Mouse (Mus musculus) left cerebral cortex, adult 18-20 months (tissue): ENCODE measurements at regions not wholly inside any gene's neighbourhood (a gene's known extent, or its start where the extent isn't known, plus 50 kb on each side); places are given as distances from the start of the nearest gene placed in this dataset.

Source experiments
- DNase-seq, 2 experiments: peaks; one replicate each; pipeline ENCODE4 v3.0.0; 2021 to 2022; ENCODE audit warnings: low spot score in 2 of 2, mixed read lengths in 1 of 2

GRCm38 (mm10) chr17:65015731-65016130 is 179.9 kb upstream of the 4930583I09Rik start:
- DNase-seq, result peak; percentile 28 to 30

- DNase-seq, result no peak
These were observed 178.8 kb upstream of the 4930583I09Rik start for GRCm38 (mm10) chr17:65014682-65015081.

DNA sequence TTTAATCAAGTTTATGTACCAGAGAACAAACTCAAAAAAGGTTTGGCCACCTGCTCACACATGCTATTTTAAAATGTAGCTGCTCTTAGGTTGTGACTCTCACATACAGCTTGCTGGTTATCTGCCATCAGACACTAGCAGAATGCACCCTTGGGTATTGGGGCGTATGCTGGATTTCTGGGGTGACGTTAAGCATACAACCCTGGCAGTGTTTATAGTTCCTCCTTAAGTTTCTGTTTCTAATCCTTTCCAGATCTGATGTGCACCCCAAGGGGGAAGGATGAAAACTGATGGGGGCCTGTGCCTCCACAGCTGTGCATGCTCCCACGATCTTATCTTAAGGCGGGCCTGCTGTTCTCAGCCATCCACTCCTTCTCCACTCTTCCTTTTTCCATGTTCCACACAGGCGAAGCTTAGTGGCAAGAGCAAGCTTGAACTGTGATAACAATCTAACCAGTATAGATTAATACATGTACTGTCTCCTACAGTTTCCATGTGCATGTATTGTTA is 164.8 kb upstream of the 4930583I09Rik start:
- DNase-seq, result no peak

GRCm38 (mm10) chr17:64994483-64994882 is 158.6 kb upstream of the 4930583I09Rik start:
- DNase-seq, result no peak

- no peak for DNase-seq
These were observed 155.4 kb upstream of the 4930583I09Rik start for GRCm38 (mm10) chr17:64991262-64991661.

DNA sequence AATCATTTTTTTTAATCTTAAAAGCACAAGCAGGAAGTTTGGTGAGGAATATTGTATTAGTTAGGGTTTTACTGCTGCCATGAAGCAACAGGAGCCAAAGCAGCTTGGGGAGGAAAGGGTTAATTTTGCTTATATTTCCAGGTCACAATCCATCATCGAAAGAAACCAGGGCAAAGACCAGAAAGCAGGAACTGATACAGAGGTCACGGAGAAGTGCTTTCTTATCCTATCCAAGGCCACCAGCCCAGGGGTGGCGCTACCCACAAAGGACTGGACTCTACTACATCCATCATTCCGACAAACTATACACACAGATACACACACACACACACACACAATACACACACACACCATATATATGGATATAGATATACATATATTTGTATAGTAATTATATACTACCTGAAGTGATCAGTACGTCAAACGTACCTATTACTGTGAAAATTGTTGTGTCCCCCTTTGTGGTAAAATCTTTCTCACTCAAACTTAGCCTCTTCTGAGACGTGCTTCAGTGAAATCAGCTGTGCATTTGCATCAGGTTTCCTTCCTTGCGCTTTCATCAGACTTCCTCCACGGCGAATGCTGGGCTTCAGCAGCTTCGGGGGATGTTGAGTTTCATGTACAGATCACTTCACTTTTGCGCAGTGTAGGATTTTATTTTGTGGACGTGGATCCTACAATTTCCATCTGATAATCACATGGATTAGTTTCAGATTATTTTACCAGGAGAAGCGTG is 148.6 kb upstream of the 4930583I09Rik start:
- DNase-seq, result no peak

DNA sequence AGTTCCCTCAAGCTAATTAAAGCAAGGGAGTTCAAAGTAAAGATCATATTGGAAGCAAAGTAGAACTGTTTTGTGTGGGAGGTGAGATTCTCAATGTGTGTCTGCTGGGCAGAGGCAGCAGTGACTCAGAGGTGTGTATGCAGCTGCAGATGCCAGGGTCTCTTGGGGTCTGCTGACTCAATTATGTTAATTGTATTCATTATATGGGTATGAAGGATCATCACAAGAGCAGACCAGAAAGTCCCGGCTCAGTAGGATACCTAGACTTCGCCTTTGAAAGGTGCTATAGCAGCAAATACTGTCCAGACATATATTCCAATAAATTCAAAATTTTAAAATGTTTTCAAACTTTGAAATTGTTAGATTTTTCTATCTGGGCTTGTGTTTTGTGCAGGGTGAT is 147.6 kb upstream of the 4930583I09Rik start:
- no peak for DNase-seq

DNA sequence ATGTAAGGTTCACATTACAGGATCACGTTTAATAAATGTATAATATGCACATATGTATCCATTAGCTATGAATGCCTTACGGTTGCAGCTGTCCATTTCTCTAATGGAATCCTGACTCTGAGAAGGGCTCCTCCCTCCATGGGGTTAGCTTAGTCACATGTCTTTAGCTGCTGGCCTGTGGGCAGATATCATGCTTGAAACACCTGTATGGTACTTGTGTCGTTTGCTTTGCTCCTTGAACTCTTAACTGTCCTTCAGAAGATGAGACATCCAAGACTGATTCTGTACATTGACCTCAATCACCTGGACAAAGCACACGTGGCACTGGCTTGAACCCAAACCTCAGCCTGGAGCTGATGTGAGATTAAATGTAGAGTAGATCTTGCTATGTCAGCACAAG is 128.3 kb upstream of the 4930583I09Rik start:
- DNase-seq, result no peak

DNA sequence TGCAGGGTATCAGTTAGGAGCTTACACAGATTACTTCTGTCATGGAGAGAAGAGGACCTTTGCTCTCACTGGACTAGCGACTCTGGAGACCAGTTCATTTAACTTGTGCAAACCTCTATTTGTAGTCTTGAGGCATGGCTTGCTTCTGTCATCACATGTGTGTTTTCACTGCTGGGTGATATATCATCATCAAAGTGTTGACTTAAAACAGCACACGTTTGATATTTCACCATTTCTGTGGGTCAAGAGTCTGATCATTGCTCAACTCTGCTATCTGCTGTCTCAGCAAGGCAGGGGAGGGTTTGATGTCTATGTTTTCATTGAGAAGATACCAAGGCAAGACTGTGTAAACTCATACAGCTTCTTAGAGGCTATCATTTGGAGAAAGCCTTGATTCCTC is 126.0 kb upstream of the 4930583I09Rik start:
- no peak for DNase-seq

- DNase-seq, result no peak
These were observed 121.6 kb upstream of the 4930583I09Rik start for GRCm38 (mm10) chr17:64957495-64957894.

DNA sequence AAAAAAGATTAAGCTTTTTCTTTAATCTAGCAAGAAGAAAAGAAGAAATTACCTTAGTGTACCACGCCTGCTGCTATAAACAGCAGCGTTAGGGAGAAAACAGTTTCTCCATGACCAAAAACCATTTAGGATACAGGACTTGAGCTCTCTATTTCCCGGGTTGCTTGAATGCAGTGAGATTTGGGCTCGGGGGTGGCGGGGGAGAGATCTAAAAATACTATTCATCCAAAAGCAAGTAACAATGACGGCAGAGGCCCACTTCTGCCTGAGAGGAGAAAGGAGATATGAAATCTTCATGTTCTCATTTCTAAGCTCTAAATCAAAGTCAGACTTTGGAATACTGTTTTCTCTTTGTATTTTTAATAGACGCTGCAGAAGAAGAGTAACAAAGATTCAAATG is 120.6 kb upstream of the 4930583I09Rik start:
- peak; percentile 24 to 44 for DNase-seq

GRCm38 (mm10) chr17:64953275-64953674 is 117.4 kb upstream of the 4930583I09Rik start:
- DNase-seq, result no peak

GRCm38 (mm10) chr17:64951625-64951940 is 115.7 kb upstream of the 4930583I09Rik start:
- DNase-seq, result peak in 1 of 2 experiments; percentile 20

- no peak for DNase-seq
These were observed 115.1 kb upstream of the 4930583I09Rik start for GRCm38 (mm10) chr17:64950802-64951624.

- no peak for DNase-seq
These were observed 107.3 kb upstream of the 4930583I09Rik start for GRCm38 (mm10) chr17:64943213-64943612.

DNA sequence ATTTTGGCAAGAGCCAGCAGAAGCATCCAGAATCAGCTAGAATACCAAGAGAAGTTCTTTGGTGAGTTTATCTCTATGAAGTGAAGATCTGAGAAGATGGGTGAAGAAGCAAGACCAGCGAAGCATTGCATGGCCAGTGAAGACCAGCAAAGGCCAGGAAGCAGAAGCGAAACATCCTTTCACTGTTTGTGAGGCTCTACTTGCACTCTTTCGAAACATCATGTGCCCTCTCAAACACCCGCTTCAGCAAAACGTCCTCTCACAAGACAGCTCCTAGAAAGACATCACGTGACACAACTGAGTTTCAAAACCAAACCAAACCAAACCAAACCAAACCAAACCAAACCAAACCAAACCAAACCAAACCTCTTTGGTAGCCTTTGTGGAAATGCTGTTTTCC is 105.7 kb upstream of the 4930583I09Rik start:
- DNase-seq, result no peak

- no peak for DNase-seq
These were observed 99.8 kb upstream of the 4930583I09Rik start for GRCm38 (mm10) chr17:64935683-64936082.

- no peak for DNase-seq
These were observed 98.5 kb upstream of the 4930583I09Rik start for GRCm38 (mm10) chr17:64934411-64934810.

DNA sequence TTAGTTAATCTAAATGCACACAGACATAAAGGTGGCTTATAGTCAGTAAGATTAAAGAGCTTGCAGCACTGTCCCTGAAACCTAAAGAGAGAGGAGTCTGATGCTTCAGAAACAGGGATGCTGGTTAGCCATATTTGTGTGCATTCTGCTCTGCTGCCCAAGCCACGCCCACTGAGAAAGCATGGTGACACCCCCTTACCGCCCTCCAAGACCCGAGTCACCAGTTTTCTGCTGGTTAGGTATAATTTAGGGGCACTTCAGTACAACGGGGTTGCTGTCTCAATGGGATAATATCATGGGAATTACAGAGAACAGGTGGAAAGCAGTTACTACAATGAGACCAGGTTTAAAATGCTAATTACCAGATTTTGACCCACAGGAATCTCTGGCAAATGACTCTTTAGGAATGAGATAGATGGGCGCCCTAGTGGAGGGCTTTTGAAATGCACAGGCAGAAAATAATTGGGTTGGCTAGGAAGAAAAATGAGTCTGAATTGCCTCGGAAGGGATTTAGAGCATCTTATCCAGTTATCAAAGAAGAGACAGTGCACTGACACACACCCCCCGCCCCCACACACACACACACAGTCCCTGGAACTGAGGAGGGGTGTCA is 95.1 kb upstream of the 4930583I09Rik start:
- DNase-seq, result no peak

DNA sequence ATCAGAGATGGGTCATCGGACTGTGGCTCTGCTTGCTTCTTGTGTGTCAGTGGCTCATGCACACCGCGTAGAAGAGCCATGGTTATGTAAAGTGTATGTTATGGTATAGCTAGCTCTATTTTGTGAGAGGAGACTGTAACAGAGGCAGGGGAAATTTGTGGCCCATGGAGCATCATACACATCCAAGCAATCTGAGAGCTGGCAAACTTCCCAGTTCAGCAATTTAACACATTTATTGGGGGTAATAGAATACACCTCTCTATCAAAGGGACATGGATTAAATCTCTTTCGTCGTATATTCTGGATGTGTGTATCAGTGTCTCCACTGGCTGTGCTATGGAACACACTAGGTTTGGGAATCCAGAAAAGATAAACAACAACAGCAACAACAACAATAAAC is 87.9 kb upstream of the 4930583I09Rik start:
- DNase-seq, result no peak

DNA sequence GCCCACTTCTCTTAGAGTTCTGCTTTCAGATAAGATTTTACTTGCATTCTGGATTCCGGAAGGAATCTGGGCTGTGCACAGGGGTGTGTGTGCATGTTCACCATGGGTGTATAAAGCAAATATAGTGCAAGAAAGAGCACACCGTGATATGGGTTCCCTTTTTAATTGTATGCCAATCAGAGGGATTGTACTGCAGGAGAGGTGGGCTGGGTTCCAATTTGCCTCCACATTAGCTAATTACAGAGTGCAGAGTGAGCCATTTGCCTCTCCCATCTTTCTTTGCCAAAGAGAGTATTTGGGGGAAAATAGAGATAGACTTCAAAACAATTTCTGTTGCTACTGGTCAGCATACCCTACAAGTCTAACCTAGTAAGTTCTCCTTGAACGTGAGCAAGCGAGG is 86.4 kb upstream of the 4930583I09Rik start:
- DNase-seq, result no peak

DNA sequence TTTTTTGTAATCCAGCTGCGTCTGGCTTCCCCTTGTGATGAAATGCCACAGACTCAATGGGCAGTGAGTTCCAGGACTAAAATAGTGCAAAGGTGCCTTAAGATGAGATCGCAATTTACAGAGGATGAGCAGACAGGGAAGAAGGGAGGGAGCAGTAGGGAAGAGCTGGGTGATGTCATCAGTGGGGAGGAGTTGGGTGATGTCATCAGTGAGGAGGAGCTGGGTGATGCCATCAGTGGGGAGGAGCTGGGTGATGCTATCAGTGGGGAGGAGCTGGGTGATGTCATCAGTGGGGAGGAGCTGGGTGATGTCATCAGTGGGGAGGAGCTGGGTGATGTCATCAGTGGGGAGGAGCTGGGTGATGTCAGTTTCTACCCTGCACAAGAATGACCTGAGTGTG is 84.4 kb upstream of the 4930583I09Rik start:
- no peak for DNase-seq
